Mouse (Mus musculus) midbrain, embryonic 15.5 days (tissue): ENCODE data around the gene Rab5c. TPM values are rescaled to one million over a fixed set of nuclear protein-coding genes. Genes with fewer than 3 reads are reported as not detected.

Source experiments
- ATAC-seq: fragments of 200-750 bp; cut with Nextera tagmentation; replicated peaks from 2 replicates; pipeline ENCODE4 v1.8.0; 2017; ENCODE audit warnings: moderate TSS enrichment
- H3K27ac ChIP-seq: fragments of 300-500 bp; sonication (generic); 2 replicates; pipeline ENCODE4 v1.5.1; 2015; ENCODE audit warnings: mild to moderate bottlenecking, inconsistent platforms
- H3K27me3 ChIP-seq: fragments of 300-500 bp; sonication (generic); replicated peaks from 2 replicates; pipeline ENCODE4 v1.6.1; 2015; ENCODE audit warnings: inconsistent platforms
- H3K36me3 ChIP-seq: fragments of 300-500 bp; sonication (generic); replicated peaks from 2 replicates; pipeline ENCODE4 v1.6.1; 2015; ENCODE audit warnings: inconsistent platforms
- H3K4me1 ChIP-seq: fragments of 300-500 bp; sonication (generic); 2 replicates; pipeline ENCODE4 v1.6.1; 2015; ENCODE audit warnings: inconsistent platforms
- H3K4me2 ChIP-seq: fragments of 300-500 bp; sonication (generic); 2 replicates; pipeline ENCODE4 v1.6.1; 2015; ENCODE audit warnings: inconsistent platforms, mild to moderate bottlenecking, moderate library complexity
- H3K4me3 ChIP-seq: fragments of 300-500 bp; sonication (generic); 2 replicates; pipeline ENCODE4 v1.5.1; 2015; ENCODE audit warnings: mild to moderate bottlenecking, inconsistent platforms
- H3K9ac ChIP-seq: fragments of 300-500 bp; sonication (generic); 2 replicates; pipeline ENCODE4 v1.6.1; 2015; ENCODE audit warnings: mild to moderate bottlenecking, inconsistent platforms
- H3K9me3 ChIP-seq: fragments of 300-500 bp; sonication (generic); 2 replicates; pipeline ENCODE4 v1.6.1; 2016; ENCODE audit warnings: inconsistent platforms
- WGBS: fragments of 180-500 bp; shearing (Covaris S2); methylation state at CpG from one replicate; pipeline ENCODE4 v1.1.7; 2015; ENCODE audit warnings: mixed read lengths; 5-methylcytosine and 5-hydroxymethylcytosine counted together
- polyA plus RNA-seq: library from polyadenylated mRNA; unstranded; fragments of >200 nt; fragmentation: Nextera tagmentation; extraction: Ambion mirVana; gene quantifications from 2 replicates; pipeline ENCODE4 v1.2.1, GENCODE M21; 2015

The Rab5c gene
- polyA plus RNA-seq, 1 experiment from 2014 or later, result 39.3 TPM

GRCm38 (mm10) chr11:100718462-100718861, 19.6 kb downstream of the Rab5c start:
- no peak overlapping the region for H3K4me3 ChIP-seq
- H3K4me1 ChIP-seq, result peaks cover 22% of the 10 kb centered on the region
- no peak overlapping the region for H3K27ac ChIP-seq
- ATAC-seq, result no peak
- no peak overlapping the region for H3K9ac ChIP-seq
- H3K4me2 ChIP-seq, result no peak overlapping the region
- no peaks in the 10 kb centered on the region for H3K9me3 ChIP-seq
- H3K36me3 ChIP-seq, result peaks cover 22% of the 10 kb centered on the region
- 94% methylated on average over 7 of the region's 7 CpGs for WGBS
- no peaks in the 10 kb centered on the region for H3K27me3 ChIP-seq

- 87% methylated on average over 3 of the region's 3 CpGs for WGBS
- H3K36me3 ChIP-seq, result peaks cover 22% of the 10 kb centered on the region
- no peak overlapping the region; the same call in 1 of the 2 replicates for H3K9ac ChIP-seq
Observed at GRCm38 (mm10) chr11:100716649-100717048, 21.4 kb downstream of the Rab5c start.

DNA sequence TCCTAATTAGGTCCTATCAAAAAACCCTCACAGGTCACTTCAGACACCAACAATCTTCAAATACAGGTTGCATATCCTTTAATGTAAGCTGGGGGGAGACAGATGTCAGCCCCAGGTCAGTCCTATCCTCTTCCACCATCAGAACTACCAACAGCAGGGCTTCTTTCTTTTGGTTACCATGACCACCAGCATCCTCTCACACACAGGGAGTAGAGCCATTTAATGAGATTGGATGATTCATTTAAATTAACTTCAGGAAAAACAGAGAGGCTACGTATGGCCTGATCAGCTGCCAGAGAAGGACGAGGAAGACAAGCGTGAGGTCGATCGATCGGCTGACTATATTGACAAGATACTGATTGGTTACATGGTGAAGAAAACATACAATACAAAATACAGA, 23.1 kb downstream of the Rab5c start:
- Histone ChIP-seq H3K4me1 (peaks cover 21% of the 10 kb centered on the region), H3K4me2 (no peak overlapping the region), H3K27me3 (no peaks in the 10 kb centered on the region), H3K36me3 (peaks cover 27% of the 10 kb centered on the region), H3K9me3 (no peaks in the 10 kb centered on the region), H3K9ac (no peak overlapping the region), H3K4me3 (no peak overlapping the region), H3K27ac (no peak overlapping the region)
- WGBS, result 75% methylated on average over 6 of the region's 6 CpGs
- ATAC-seq, result no peak

More at GRCm38 (mm10) chr11:100716649-100717048, 21.4 kb downstream of the Rab5c start:
- Histone ChIP-seq H3K4me1 (peaks cover 16% of the 10 kb centered on the region), H3K4me3 (no peak overlapping the region), H3K9me3 (no peaks in the 10 kb centered on the region), H3K27me3 (no peaks in the 10 kb centered on the region), H3K27ac (no peak overlapping the region), H3K4me2 (no peak overlapping the region)
- ATAC-seq, result no peak

DNA sequence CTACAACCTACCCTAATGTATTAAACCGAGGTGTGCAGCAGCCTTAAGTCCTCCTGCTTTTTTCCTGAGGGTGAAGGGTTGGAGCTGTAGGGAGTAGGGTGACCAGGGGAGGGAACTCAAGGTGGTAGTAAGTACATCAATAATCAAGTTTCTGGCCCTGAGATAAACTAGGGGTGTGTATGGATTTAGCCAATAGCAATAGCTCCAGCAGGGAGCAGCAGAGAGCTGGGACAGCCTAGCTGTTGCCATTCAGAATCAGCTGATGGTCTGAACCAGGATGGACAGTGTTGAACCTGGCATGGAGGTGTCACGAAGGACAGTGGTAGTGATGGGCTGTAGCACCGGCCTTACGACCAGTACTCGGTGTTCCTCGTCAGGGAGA, 23.5 kb downstream of the Rab5c start:
- 51% methylated on average over 6 of the region's 6 CpGs for WGBS
- Histone ChIP-seq H3K4me3 (no peak overlapping the region), H3K36me3 (peaks cover 27% of the 10 kb centered on the region), H3K27ac (no peak overlapping the region), H3K4me2 (no peak overlapping the region), H3K27me3 (no peaks in the 10 kb centered on the region), H3K4me1 (peaks cover 21% of the 10 kb centered on the region), H3K9me3 (no peaks in the 10 kb centered on the region), H3K9ac (peak overlapping the region; percentile 6; the same call in 1 of the 2 replicates)
- no peak for ATAC-seq

DNA sequence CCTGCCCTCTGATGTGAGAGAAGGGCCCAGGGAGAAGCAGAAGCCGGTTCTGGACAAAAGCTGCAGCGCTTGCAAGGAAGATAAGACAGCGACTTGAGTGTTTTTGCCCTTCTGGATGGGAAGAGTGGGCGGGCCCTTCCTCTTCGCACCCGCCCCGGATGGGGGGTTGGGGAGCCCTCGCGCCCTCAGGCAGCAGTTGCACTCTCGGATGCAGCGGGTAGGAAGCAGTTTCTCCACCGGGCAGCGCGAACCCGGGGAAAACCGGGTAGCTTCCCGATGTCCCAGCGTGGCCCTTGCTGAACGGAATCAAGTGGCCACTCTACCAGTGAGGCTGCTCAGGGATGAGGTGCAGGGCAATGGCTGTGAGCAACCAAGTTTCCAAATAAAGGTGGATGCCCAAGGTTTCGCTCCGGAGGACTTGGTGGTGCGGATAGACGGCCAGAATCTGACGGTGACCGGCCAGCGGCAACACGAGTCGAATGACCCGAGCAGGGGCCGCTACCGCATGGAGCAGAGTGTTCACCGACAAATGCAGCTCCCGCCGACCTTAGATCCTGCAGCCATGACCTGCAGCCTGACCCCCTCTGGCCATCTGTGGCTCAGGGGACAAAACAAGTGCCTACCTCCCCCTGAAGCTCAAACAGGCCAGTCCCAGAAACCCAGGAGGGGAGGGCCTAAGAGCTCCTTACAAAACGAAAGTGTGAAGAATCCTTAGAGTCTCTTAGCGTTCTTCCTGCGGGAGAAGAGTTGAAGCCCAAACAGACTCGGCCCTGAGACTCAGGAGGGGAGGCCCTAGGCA, 24.1 kb downstream of the Rab5c start, which contains the start of gene Hspb9:
Gene Hspb9, plus strand, starts transcription at position 116 of the 799 bp plus-strand sequence.
- H3K27ac ChIP-seq, result peak within 1 kb of the TSS; percentile 10; the same call in 1 of the 2 replicates
- 8% methylated on average over 38 of the region's 38 CpGs for WGBS
- no peak for ATAC-seq
- H3K9me3 ChIP-seq, result no peaks in the 10 kb centered on the region
- no peaks in the 10 kb centered on the region for H3K27me3 ChIP-seq
- H3K9ac ChIP-seq, result peak within 1 kb of the TSS; percentile 12; the same call in 1 of the 2 replicates
- no peak within 1 kb of the TSS for H3K4me3 ChIP-seq
- H3K36me3 ChIP-seq, result peaks cover 32% of the 10 kb centered on the region
- peaks cover 21% of the 10 kb centered on the region for H3K4me1 ChIP-seq
- H3K4me2 ChIP-seq, result peak within 1 kb of the TSS; percentile 23; the same call in 1 of the 2 replicates

- no peak for ATAC-seq
- Histone ChIP-seq H3K4me3 (no peak overlapping the region), H3K9me3 (no peaks in the 10 kb centered on the region), H3K27ac (no peak overlapping the region), H3K4me1 (peaks cover 21% of the 10 kb centered on the region), H3K9ac (0 out of 2 replicates have a peak overlapping the region, but pooled peaks have one; percentile 12), H3K27me3 (no peaks in the 10 kb centered on the region), H3K4me2 (peak overlapping the region; percentile 23; the same call in 1 of the 2 replicates), H3K36me3 (peaks cover 35% of the 10 kb centered on the region)
- 66% methylated on average over 4 of the region's 4 CpGs for WGBS
Observed at GRCm38 (mm10) chr11:100713174-100713573, 24.8 kb downstream of the Rab5c start.

DNA sequence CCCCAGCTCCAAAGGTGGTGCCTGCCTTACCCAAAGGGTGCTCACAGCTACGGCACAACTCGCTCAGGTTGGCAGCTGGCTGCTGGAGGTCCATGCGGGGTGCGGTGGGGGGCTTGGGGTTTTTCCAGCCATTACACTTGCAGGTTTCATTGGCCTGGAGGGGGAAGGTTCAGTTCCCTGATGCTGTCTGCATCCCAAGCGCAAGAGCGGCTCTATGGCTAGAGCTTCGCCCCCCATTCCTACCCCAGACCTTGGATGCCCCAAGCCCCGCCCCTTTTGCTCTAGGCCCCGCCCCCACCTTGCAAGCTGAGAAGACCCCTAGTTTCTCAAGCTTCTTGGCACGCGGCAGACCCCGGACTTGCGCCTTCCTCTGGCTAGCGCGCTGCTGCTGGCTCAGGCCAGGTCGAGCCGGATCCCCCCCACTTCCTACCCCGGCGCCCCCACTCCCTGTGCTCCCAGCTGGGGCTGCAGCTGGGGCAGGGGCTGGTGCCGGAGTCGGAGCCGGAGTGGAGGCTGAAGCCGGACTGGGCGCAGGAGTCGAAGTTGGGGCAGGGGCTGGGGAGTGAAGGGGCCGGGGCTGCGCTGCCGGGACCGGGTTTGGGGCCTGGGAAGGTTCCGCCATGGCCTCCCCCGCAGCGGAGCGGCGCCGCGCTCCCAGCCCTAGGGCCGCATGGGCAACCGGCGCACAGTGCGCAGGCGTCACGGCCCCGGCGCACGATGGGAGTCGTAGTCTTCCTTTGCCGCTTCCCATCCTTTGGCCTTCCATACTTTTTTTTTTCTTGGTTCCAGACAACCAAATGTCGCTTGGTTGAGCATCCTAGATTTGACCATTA, 26.0 kb downstream of the Rab5c start, which contains the start of gene Kat2a:
Gene Kat2a, minus strand, starts transcription at position 683 of the 833 bp plus-strand sequence.
- Histone ChIP-seq H3K27ac (peak within 1 kb of the TSS; percentile 81), H3K4me1 (peaks cover 21% of the 10 kb centered on the region), H3K9me3 (no peaks in the 10 kb centered on the region), H3K4me2 (peak within 1 kb of the TSS; percentile 84), H3K9ac (peak within 1 kb of the TSS; percentile 83), H3K27me3 (no peaks in the 10 kb centered on the region), H3K36me3 (peaks cover 35% of the 10 kb centered on the region; the same call in 1 of the 2 replicates), H3K4me3 (peak within 1 kb of the TSS; percentile 90)
- ATAC-seq, result peak; percentile 93
- WGBS, result under 1% methylated on average over 43 of the region's 48 CpGs

- Histone ChIP-seq H3K9me3 (no peaks in the 10 kb centered on the region), H3K9ac (peak overlapping the region; percentile 83), H3K4me1 (peaks cover 21% of the 10 kb centered on the region), H3K36me3 (peaks cover 39% of the 10 kb centered on the region), H3K27ac (no peak overlapping the region), H3K4me2 (peak overlapping the region; percentile 84; the same call in 1 of the 2 replicates), H3K4me3 (peak overlapping the region; percentile 90; the same call in 1 of the 2 replicates), H3K27me3 (no peaks in the 10 kb centered on the region)
- WGBS, result 87% methylated on average over 4 of the region's 4 CpGs
- no peak for ATAC-seq
Observed at GRCm38 (mm10) chr11:100710977-100711376, 27.0 kb downstream of the Rab5c start.

DNA sequence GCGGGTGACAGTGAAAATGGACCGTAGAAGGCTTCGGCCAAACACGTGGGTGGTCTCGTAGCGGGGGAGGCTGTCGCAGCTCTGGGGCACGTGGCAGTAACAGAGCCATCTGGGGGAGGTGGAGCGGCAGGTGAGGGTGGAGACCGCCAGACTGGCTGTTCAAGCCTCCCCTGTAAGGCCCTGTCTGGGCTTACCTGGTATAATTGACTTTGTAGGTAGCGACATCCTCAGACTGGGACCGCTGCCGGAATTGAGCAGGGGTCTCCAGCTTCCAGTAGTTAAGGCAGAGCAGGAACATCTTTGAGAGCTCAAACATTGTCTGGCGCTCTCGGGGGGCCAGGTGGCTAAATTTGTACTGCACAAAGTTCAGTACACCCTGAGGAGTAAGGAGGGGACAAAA, 27.5 kb downstream of the Rab5c start:
- Histone ChIP-seq H3K9me3 (no peaks in the 10 kb centered on the region), H3K27me3 (no peaks in the 10 kb centered on the region), H3K4me3 (no peak overlapping the region), H3K4me1 (peaks cover 21% of the 10 kb centered on the region), H3K4me2 (no peak overlapping the region), H3K36me3 (peaks cover 43% of the 10 kb centered on the region), H3K9ac (no peak overlapping the region), H3K27ac (no peak overlapping the region)
- WGBS, result 92% methylated on average over 15 of the region's 15 CpGs
- no peak for ATAC-seq

DNA sequence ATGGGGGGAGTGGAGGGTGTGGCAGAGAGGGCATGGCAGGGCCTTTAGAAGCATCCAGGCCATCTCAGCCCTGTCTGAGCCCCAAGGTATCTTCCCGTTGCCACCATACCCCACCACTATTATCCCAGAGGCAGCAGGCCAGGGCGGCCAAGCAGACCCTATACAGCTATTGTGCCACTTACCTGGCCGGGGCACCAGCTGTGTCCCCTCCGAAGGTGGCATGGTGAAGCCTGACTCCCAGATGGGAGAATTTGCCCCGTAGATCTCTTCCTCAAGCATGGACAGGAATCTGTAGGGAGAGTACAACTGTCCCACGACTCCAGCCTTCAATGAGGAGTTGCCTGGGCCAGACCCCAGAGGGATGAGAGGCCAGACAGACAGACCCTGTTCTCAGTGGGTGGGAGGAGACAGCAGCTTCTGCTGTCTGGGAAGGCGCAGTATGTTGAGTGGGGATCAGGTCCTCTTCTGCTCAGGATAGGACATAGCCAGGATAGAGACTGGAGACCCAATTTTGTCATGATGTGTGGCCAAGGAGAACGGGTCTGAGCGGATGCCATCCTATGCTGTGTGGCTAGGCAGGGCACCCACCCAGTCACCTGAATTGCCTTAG, 28.7 kb downstream of the Rab5c start:
- H3K9ac ChIP-seq, result no peak overlapping the region
- no peak for ATAC-seq
- no peak overlapping the region for H3K4me2 ChIP-seq
- peaks cover 21% of the 10 kb centered on the region for H3K4me1 ChIP-seq
- H3K4me3 ChIP-seq, result no peak overlapping the region
- H3K36me3 ChIP-seq, result peaks cover 41% of the 10 kb centered on the region
- H3K9me3 ChIP-seq, result no peaks in the 10 kb centered on the region
- H3K27ac ChIP-seq, result no peak overlapping the region
- 96% methylated on average over 9 of the region's 9 CpGs for WGBS
- no peaks in the 10 kb centered on the region for H3K27me3 ChIP-seq

DNA sequence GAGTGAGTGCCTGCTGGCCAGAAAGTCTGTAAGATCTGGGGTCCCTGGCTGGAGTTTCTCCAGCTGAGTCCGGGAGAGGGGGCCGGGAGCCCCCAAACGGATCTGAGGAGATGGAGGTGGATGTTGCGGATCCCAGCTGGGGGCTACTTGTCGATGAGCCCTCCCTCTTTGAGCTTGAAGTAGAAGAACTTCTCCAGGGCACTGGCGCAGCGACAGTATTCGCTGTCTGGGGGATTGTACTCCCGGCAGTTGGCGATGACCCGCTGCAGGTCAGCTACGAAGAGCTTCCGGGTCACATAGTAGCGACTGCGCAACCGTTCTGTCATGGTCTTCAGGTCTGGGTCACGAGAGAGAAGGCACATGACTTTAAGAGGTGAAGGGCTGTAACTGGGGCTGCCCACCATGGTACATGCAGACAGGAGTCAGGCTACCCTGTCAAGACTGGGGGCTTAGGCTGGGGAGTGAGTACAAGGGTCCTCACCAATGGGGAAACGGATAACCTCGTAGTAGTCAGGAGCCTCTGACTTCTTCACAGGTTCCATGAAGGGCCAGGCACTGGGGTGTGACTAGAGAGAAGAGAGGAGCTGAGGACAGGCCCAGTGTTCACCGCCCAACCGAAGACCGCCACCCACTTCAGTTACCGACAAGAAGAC, 32.8 kb downstream of the Rab5c start:
- H3K9ac ChIP-seq, result no peak overlapping the region
- H3K4me1 ChIP-seq, result peaks cover 4% of the 10 kb centered on the region; the same call in 1 of the 2 replicates
- WGBS, result 94% methylated on average over 23 of the region's 23 CpGs
- no peaks in the 10 kb centered on the region; the same call in 1 of the 2 replicates for H3K27me3 ChIP-seq
- no peak overlapping the region for H3K27ac ChIP-seq
- H3K36me3 ChIP-seq, result peaks cover 38% of the 10 kb centered on the region
- H3K4me3 ChIP-seq, result no peak overlapping the region
- H3K4me2 ChIP-seq, result no peak overlapping the region
- H3K9me3 ChIP-seq, result no peaks in the 10 kb centered on the region
- ATAC-seq, result no peak
